Mouse (Mus musculus) C2C12 (cell line): ENCODE results near the gene Irf2bp2. TPM values are rescaled to one million over a fixed set of nuclear protein-coding genes. Genes with fewer than 3 reads are reported as not detected.

Experiments used
- H3K27me3 ChIP-seq: one replicate; pipeline ENCODE4 v1.6.1; 2011; ENCODE audit not compliant: control insufficient read depth, insufficient read depth, insufficient read length
- H3K36me3 ChIP-seq: one replicate; pipeline ENCODE4 v1.6.1; 2011; ENCODE audit not compliant: control insufficient read depth, insufficient read depth
- H3K4me3 ChIP-seq: one replicate; pipeline ENCODE4 v1.5.1; 2011; ENCODE audit warnings: mild to moderate bottlenecking, control low read depth; ENCODE audit not compliant: poor library complexity, insufficient read depth, severe bottlenecking
- H3K79me2 ChIP-seq: one replicate; pipeline ENCODE4 v1.6.1; 2011; ENCODE audit not compliant: control insufficient read depth, insufficient read depth
- H3K79me3 ChIP-seq: one replicate; pipeline ENCODE4 v1.6.1; 2011; ENCODE audit warnings: low read depth, control low read depth
- H3ac ChIP-seq: one replicate; pipeline ENCODE3; 2011; ENCODE audit warnings: low read depth; ENCODE audit not compliant: control insufficient read depth, insufficient read length
- CEBPB ChIP-seq: IDR thresholded peaks from one replicate; pipeline ENCODE4 v1.6.1; 2011; ENCODE audit warnings: low read depth, mild to moderate bottlenecking, control low read depth, moderate library complexity
- CTCF ChIP-seq: IDR thresholded peaks from one replicate; pipeline ENCODE4 v1.5.1; 2011; ENCODE audit not compliant: control insufficient read depth, insufficient read depth, insufficient read length
- FOSL1 ChIP-seq: IDR thresholded peaks from one replicate; pipeline ENCODE4 v1.8.0; 2011; ENCODE audit warnings: mild to moderate bottlenecking, low read length; ENCODE audit not compliant: poor library complexity, insufficient read depth, severe bottlenecking
- MAX ChIP-seq: IDR thresholded peaks from one replicate; pipeline ENCODE4 v1.6.1; 2011; ENCODE audit warnings: mild to moderate bottlenecking, control low read depth
- MYOD1 ChIP-seq: IDR thresholded peaks from one replicate; pipeline ENCODE4 v1.6.1; 2011; ENCODE audit warnings: low read depth; ENCODE audit not compliant: control insufficient read depth, insufficient read length
- MYOG ChIP-seq: IDR thresholded peaks from one replicate; pipeline ENCODE4 v1.6.1; 2011; ENCODE audit not compliant: control insufficient read depth, insufficient read length; ENCODE audit errors: extremely low read depth
- USF1 ChIP-seq: IDR thresholded peaks from one replicate; pipeline ENCODE4 v1.6.1; 2011; ENCODE audit warnings: low read depth, mild to moderate bottlenecking, control low read depth, moderate library complexity
- polyA plus RNA-seq: library from polyadenylated mRNA; unstranded; fragments of >200 nt; fragmentation: generic; extraction: Trizol; gene quantifications from one replicate; pipeline ENCODE4 v1.2.1, GENCODE M21; 2012; ENCODE audit warnings: missing spikeins

Gene Irf2bp2
- polyA plus RNA-seq, 1 experiment: 20.9 TPM

DNA sequence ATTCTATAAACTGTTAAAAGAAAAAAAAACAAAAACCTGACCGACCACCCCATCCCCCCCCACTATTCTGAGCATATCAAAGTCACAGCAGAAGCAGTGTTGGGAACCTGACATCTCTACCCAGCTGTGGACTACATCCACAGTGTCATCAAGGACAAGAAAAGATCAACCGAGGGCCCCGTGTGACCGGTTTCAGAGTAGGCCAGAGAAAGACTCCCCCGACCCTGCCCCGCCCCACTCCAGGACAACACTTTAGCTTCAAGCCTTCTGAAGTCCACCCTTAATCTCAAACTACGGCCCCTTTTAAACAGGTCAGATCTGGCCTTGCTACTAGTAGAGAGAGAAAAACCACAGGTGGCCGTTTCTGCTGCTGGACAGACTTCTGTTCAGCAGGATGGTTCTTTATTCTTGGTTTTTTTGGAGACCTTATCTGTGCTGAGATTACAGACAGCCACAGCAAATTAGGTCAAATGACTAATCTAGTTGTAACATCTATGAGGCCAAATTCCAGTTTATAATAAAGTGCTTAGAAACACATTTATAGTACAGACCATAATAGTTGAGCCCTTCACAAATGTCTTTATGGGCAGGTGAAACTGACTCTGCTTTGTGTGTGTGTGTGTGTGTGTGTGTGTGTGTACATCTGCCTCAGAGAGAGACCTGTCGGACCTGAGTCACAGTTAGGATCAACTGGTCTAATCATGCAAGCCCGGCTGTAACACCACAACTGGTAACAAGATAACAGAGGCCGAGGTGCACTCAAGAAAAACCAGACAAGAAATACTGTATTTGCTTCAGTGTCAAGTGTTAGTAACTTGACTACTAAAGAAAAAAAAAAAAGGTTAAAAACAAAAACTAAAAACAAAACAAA is 4.9 kb downstream of the Irf2bp2 start:
- Histone ChIP-seq H3K79me2 (peaks cover 96% of the 10 kb centered on the region), H3K79me3 (peaks cover 83% of the 10 kb centered on the region), H3K27me3 (no peaks in the 10 kb centered on the region), H3K36me3 (peaks cover 76% of the 10 kb centered on the region), H3K4me3 (peak overlapping the region; percentile 78), H3ac (peak overlapping the region; percentile 47)
- TF ChIP-seq FOSL1 (no peak), CEBPB (no peak), MYOD1 (no peak), MAX (no peak), USF1 (no peak), MYOG (no peak), CTCF (no peak)

- Histone ChIP-seq H3K4me3 (peak overlapping the region; percentile 78), H3K27me3 (no peaks in the 10 kb centered on the region), H3K79me2 (peaks cover 97% of the 10 kb centered on the region), H3K79me3 (peaks cover 81% of the 10 kb centered on the region), H3ac (no peak overlapping the region), H3K36me3 (peaks cover 77% of the 10 kb centered on the region)
- TF ChIP-seq MAX (no peak), MYOD1 (no peak), USF1 (no peak), MYOG (no peak), FOSL1 (no peak), CTCF (no peak), CEBPB (no peak)
These were observed 5.8 kb downstream of the Irf2bp2 start for GRCm38 (mm10) chr8:126587836-126588503.

DNA sequence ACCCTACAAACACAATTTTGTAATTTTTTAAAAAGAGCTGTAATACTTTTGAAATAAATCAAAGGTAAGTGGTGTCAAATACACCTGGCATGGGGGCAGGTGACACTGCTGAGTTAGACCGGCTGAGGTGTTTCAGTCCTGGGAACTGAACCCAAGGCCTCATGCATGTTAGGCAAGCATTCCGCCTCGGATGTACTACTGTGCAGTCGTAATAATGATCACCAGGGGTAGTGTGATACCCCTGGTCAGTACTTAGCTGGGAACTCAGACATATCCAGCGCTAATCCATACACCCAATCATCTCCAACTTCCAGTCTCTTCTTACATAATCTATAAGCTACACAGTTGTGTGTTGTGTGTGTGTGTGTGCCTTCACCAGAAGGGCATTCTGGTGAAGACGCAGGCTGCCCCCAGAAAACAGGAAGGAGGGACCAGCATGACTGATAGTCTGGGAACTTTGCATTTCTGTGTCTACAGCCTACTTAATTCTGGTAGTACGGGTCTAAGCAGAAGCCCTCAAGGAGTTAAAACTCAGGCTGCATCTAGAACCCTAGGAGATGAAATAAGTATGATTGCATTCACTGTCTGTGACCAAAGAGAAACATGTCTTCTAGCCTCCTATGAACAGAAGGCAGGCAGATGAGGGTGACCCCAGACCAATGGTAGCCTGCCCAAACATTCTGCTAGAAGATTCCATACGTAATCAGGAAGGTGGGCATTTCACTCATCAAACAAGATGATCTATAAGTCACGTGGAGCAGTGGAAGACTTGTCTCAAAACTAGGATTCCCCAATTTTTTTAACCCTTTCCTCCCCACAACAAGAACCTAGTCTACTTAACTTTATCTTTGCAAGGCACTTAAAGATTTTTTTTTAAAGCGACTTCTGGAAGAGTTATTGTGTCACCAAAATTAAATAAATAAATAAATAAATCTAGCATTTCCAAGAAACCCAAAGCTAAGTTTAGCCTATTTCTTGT is 6.9 kb downstream of the Irf2bp2 start:
- Histone ChIP-seq H3K79me3 (peaks cover 73% of the 10 kb centered on the region), H3K36me3 (peaks cover 80% of the 10 kb centered on the region), H3K27me3 (no peaks in the 10 kb centered on the region), H3K4me3 (no peak overlapping the region), H3K79me2 (peaks cover 92% of the 10 kb centered on the region), H3ac (no peak overlapping the region)
- TF ChIP-seq CEBPB (no peak), USF1 (peak; percentile 38)

DNA sequence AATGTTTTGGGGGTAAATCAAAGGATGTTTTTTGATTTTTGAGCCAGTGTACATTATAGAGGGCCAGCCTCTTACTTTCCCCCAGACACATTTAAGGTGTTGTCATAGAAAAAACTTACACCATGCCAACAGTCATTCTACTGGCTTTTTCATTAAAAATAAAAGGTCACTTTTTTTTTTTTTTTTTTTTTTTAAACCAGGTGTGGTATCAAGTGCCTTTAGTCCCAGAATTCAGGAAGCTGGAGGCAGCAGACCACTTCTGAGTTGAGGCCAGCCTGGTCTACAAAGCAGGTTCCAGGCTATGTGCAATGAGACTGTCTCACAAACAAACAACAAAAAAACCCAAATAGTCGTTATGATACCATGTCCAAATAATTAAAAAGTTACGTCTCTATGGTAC is 7.7 kb downstream of the Irf2bp2 start:
- Histone ChIP-seq H3K79me3 (peaks cover 65% of the 10 kb centered on the region), H3K4me3 (no peak overlapping the region), H3K79me2 (peaks cover 84% of the 10 kb centered on the region), H3ac (no peak overlapping the region), H3K27me3 (no peaks in the 10 kb centered on the region), H3K36me3 (peaks cover 72% of the 10 kb centered on the region)
- TF ChIP-seq MAX (no peak), MYOG (no peak), CEBPB (no peak), USF1 (no peak), FOSL1 (no peak), CTCF (no peak), MYOD1 (no peak)

- TF ChIP-seq MAX (no peak), MYOG (no peak), FOSL1 (no peak), CTCF (no peak), USF1 (no peak), MYOD1 (no peak), CEBPB (no peak)
- Histone ChIP-seq H3K79me2 (peaks cover 79% of the 10 kb centered on the region), H3K36me3 (peaks cover 67% of the 10 kb centered on the region), H3K27me3 (no peaks in the 10 kb centered on the region), H3K4me3 (no peak overlapping the region), H3ac (no peak overlapping the region), H3K79me3 (peaks cover 61% of the 10 kb centered on the region)
These were observed 8.2 kb downstream of the Irf2bp2 start for GRCm38 (mm10) chr8:126585561-126586031.
